ENCODE assay signal across 22 mouse cellular contexts in genomic region chr5:131729456-131729855, GRCm38 (mm10).
DNase-seq lines count a peak whose midpoint lies in the region; ATAC-seq lines count a peak whose summit lies in the region.
"Had no signal": no experiment of that assay in that cellular context is flagged by ENCODE, and none has a peak within 500 bp of the region (broad histone marks: within the 10 kb centered on the region; RNA-seq: fewer than 3 reads in every experiment).

No protein-coding gene starts in this region.

- no peak overlapping the region for H3K9ac ChIP-seq in kidney, embryonic 14.5 days (ENCODE audit: low read depth, low read length)
- H3K9ac ChIP-seq: forebrain, postnatal 0 days; heart, embryonic 15.5 days; hindbrain, embryonic 14.5 days; liver, embryonic 14.5 days; lung, embryonic 14.5 days; midbrain, embryonic 13.5 days had no signal

- no peak for ATAC-seq in kidney, embryonic 14.5 days (ENCODE audit: low FRiP score, low TSS enrichment)
- ATAC-seq: CD4-positive, CD25-positive, alpha-beta regulatory T cell, adult 4 months; forebrain, postnatal 0 days; inflammation-experienced regulatory T-cells, adult 6 months; midbrain, embryonic 13.5 days had no signal

- H3K27me3 ChIP-seq in kidney, embryonic 14.5 days (ENCODE audit: control insufficient read depth, insufficient read depth, low read length): peaks cover 3% of the 10 kb centered on the region; the same call in 1 of the 2 replicates
- H3K27me3 ChIP-seq: heart, embryonic 15.5 days had no signal

- H3K9me3 ChIP-seq in kidney, embryonic 14.5 days (ENCODE audit: control insufficient read depth, low read length): no peaks in the 10 kb centered on the region
- H3K9me3 ChIP-seq: heart, embryonic 15.5 days; midbrain, embryonic 13.5 days had no signal

- peaks cover 13% of the 10 kb centered on the region for H3K4me1 ChIP-seq in kidney, embryonic 14.5 days (ENCODE audit: control insufficient read depth, insufficient read depth, low read length)

- DNase-seq in kidney, adult 18-20 months: peak; percentile 13
- DNase-seq in adrenal gland, adult 2 months: peak; percentile 62
- peak; percentile 6 to 33 for DNase-seq in kidney, adult 8-10 months
- peak; percentile 30 to 50 for DNase-seq in kidney, postnatal 4 days
- DNase-seq in liver: no peak
- DNase-seq in frontal cortex, adult 2 months (ENCODE audit: extremely low spot score in 1 of 2, low spot score in 1 of 2): no peak
- DNase-seq: cerebellum, adult 11 months; cerebellum, adult 9-11 months; forebrain, postnatal 0 days; heart, postnatal 4 days; lung, embryonic 14.5 days; lung, postnatal 36 days; thymus, postnatal 4 days had no signal

- 59% methylated on average over 4 of the region's 4 CpGs for WGBS in kidney, embryonic 14.5 days

- H3K4me3 ChIP-seq in kidney, embryonic 14.5 days (ENCODE audit: low read length): no peak overlapping the region
- H3K4me3 ChIP-seq: heart, embryonic 15.5 days; left cerebral cortex, adult 2 months; megakaryocyte, embryonic 14.5 days; midbrain, embryonic 13.5 days had no signal

- H3K36me3 ChIP-seq in kidney, embryonic 14.5 days (ENCODE audit: control insufficient read depth, insufficient read depth, low read length): no peaks in the 10 kb centered on the region
- H3K36me3 ChIP-seq: heart, embryonic 15.5 days; midbrain, embryonic 13.5 days had no signal

- H3K27ac ChIP-seq in kidney, embryonic 14.5 days (ENCODE audit: low read depth, low read length): no peak overlapping the region
- H3K27ac ChIP-seq: heart, embryonic 15.5 days; hindbrain, embryonic 14.5 days; left cerebral cortex, adult 2 months; liver, embryonic 14.5 days; midbrain, embryonic 13.5 days had no signal

- H3K4me2 ChIP-seq in kidney, embryonic 14.5 days (replicated peaks; ENCODE audit: low read depth, low read length): no peak overlapping the region
- H3K4me2 ChIP-seq: heart, embryonic 15.5 days; hindbrain, embryonic 14.5 days; lung, embryonic 14.5 days; midbrain, embryonic 13.5 days had no signal

Comparison
In these comparisons a context has a peak if more than half of its experiments do, and no peak if none do; other contexts are left out.
1. DNase-seq: peak in kidney, adult 18-20 months (single experiment), adrenal gland, adult 2 months (single experiment), kidney, adult 8-10 months (2 of 2) and kidney, postnatal 4 days (2 of 2); none in liver (single experiment) and frontal cortex, adult 2 months (0 of 2).